Mouse (Mus musculus) layer of hippocampus, adult 2 months (tissue): ENCODE measurements around the gene Nfkb2. TPM values are rescaled to one million over a fixed set of nuclear protein-coding genes. Genes with fewer than 3 reads are reported as not detected.
A peak's percentile ranks its signal among the peaks of the same experiment; 100 is the strongest.

Experiments
- DNase-seq, 2 experiments: peaks; one replicate each; pipeline ENCODE4 v3.0.0; 2022; ENCODE audit warnings: low spot score in 2 of 2
- H3K27ac ChIP-seq: fragments of 200-600 bp; 2 replicates; pipeline ENCODE4 v1.8.1; 2022
- H3K4me3 ChIP-seq: fragments of 200-600 bp; 2 replicates; pipeline ENCODE4 v1.8.1; 2022; ENCODE audit warnings: mild to moderate bottlenecking
- CTCF ChIP-seq: fragments of 200-600 bp; conservative IDR thresholded peaks from 2 replicates; pipeline ENCODE4 v1.8.1; 2022; ENCODE audit warnings: antibody characterized with exemption, mild to moderate bottlenecking, moderate library complexity
- long read RNA-seq, 2 experiments: library from polyadenylated mRNA; stranded (forward); transcript quantifications; one replicate each; pipeline ENCODE4 v2.0.0; 2021; ENCODE audit warnings: borderline mapping rate in 2 of 2
- total RNA-seq, 2 experiments: library from RNA; stranded (reverse); gene quantifications; 2 replicates each; pipeline ENCODE4 v1.2.3; 2021

Nfkb2 gene
- total RNA-seq: 1 to 10 TPM; 2.1 to 2.4 TPM
- long read RNA-seq, experiment 1, partial matches to known transcripts: 1 of 2 reads
- long read RNA-seq, experiment 1, other reads (novel, unspliced or antisense): 1 of 2 reads
- long read RNA-seq, experiment 2, partial matches to known transcripts: 4 of 5 reads
- long read RNA-seq, experiment 2, other reads (novel, unspliced or antisense): 1 of 5 reads

GRCm38 (mm10) chr19:46304216-46304841 is at the start of gene Nfkb2:
TSS of gene Nfkb2 (plus strand) at chr19:46304320.
- peak; percentile 75 to 83 for DNase-seq
- TF ChIP-seq CTCF: peak; percentile 96
- Histone ChIP-seq H3K4me3 (peak within 1 kb of the TSS; percentile 79), H3K27ac (peak within 1 kb of the TSS; percentile 70; the same call in 1 of the 2 replicates)

- DNase-seq: no peak
- Histone ChIP-seq H3K4me3 (no peak overlapping the region), H3K27ac (no peak overlapping the region)
- TF ChIP-seq CTCF: no peak
Observed at GRCm38 (mm10) chr19:46264762-46265161, 39.4 kb upstream of the Nfkb2 start.

DNA sequence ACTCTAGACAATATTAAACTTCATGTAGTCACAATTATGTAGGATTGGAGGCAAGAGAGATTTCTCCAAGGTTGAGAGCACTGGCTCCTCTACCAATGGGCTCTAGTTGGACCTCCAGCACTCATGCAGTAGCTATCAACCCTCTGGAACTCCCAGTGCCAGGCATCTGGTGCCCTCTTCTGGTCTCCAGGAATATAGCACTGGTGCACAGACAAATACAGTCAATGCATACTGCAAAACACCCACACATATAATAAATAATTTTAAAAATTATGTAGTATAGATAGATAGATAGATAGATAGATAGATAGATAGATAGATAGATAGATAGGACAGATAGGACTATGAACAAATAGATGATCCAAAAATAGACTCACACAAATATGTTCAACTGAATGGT is 28.8 kb upstream of the Nfkb2 start:
- Histone ChIP-seq H3K27ac (no peak overlapping the region), H3K4me3 (no peak overlapping the region)
- peak; percentile 70 for TF ChIP-seq CTCF
- DNase-seq: no peak

GRCm38 (mm10) chr19:46282081-46282849 is 21.9 kb upstream of the Nfkb2 start:
- Histone ChIP-seq H3K27ac (no peak overlapping the region), H3K4me3 (no peak overlapping the region)
- TF ChIP-seq CTCF: peak; percentile 41
- DNase-seq: no peak

DNA sequence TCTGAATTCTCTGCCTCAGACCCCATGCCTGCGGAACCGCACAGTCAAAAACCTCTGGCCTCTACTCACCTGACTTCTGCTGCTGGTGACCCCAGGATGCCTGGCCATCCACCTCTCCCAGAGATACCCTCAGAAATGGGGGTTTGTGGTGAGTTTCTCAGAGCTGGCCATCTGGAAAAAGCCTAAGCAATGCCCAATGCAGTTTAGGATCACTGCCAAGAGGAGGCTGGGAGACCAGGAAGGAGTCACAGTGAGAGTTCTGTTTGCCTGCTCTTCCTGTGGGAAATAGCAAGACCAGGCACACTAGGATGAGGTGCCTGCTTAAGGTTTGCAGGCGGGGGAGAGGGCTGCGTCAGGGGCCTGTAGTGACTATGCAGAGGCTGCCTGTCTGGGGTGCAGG is 19.4 kb upstream of the Nfkb2 start:
- no peak overlapping the region for H3K27ac ChIP-seq
- no peak overlapping the region for H3K4me3 ChIP-seq
- no peak for DNase-seq
- no peak for TF ChIP-seq CTCF

GRCm38 (mm10) chr19:46285631-46286030 is 18.5 kb upstream of the Nfkb2 start:
- no peak for TF ChIP-seq CTCF
- no peak overlapping the region for H3K4me3 ChIP-seq
- no peak overlapping the region for H3K27ac ChIP-seq
- no peak for DNase-seq

DNA sequence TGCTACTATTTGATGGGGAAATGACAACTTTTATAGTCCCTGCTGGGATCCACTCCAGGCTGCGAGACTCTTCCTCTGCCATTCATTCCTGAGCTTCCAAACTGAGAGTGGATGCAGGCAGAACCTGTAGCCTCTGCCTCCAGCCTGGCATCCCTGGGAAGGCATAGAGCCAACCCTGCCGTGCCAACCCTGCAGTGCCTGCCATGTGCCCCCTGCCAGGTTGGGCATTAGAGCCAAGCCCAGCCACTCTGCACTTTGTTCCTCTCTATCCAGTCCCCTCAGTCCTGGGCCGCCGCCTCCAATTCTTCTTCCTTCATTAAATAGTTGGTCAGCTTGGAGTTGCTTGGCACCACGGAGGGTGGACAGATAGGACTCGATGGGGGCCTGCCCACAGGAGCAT is 18.1 kb upstream of the Nfkb2 start:
- DNase-seq: no peak
- H3K4me3 ChIP-seq: no peak overlapping the region
- TF ChIP-seq CTCF: no peak
- H3K27ac ChIP-seq: no peak overlapping the region

DNA sequence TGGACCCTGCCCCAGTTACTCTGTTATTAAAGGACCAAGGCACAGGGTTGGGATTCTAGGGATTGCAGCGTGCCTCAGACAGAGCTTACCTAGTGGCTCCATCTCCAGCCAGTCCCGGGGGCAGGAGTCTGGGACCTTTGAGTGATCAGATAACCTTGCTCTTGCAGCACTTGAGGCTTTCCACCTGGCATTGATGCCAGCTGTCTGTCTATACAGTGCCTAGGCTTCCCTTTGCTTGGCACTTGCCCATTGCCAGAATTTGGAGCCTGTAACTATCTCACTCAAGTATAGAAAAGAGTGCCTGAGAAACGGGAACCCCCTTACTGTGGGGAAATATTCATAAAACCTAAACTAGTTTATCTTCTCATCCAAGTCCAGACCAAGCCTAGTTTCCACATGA is 17.2 kb upstream of the Nfkb2 start:
- Histone ChIP-seq H3K27ac (no peak overlapping the region), H3K4me3 (no peak overlapping the region)
- no peak for TF ChIP-seq CTCF
- DNase-seq: no peak

DNA sequence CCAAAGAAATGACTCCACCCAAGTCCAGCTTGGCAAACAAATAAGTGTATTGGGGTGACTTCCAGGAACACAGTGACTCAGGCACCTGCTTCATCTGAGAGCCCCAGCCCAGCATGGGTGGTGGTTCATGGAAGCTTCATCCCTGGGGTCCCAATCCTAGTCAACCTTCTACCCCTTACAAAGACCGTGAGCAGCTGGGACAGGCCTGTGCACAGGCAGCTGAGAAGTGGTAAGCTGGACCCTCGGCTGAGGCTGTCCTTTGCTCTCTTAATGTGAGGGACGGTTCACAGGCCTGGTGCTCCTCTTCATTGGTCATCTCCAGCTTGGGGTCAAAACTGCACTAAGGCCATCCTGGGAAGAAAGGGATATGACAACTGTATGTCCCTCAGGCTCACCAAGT is 16.6 kb upstream of the Nfkb2 start:
- no peak overlapping the region for H3K27ac ChIP-seq
- H3K4me3 ChIP-seq: no peak overlapping the region
- TF ChIP-seq CTCF: no peak
- no peak for DNase-seq

DNA sequence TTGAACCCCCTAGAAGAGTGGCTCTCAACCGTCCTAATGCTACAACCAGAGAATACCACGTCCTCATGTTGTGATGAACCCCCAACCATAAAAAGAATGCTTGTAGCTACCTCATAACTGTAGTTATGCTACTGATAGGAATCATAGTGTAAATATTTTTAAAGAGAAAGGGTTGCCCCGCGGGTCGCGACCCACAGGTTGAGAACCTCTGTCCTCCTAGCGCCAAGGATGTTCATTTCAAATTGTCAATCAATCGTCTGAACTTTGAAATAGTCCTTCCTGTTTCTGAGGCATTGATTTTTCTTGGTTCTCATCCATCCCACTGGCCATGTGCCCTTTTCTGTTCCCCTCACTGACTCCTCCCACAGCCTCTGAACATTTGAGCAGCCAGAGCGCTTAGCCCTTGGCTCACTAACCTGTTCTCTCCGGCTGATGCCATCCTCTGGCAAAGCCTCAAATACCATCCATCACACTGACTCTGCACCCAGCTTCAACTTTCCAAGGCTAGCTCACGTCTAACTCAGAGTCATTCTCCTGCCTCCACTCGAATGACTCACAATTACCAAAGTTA is 13.5 kb upstream of the Nfkb2 start:
- no peak for TF ChIP-seq CTCF

GRCm38 (mm10) chr19:46296938-46297337 is 7.2 kb upstream of the Nfkb2 start:
- no peak for DNase-seq
- TF ChIP-seq CTCF: no peak
- no peak overlapping the region for H3K4me3 ChIP-seq
- H3K27ac ChIP-seq: no peak overlapping the region

More for the DNA sequence above, 13.5 kb upstream of the Nfkb2 start:
- no peak overlapping the region for H3K4me3 ChIP-seq
- no peak overlapping the region for H3K27ac ChIP-seq
- DNase-seq: no peak

GRCm38 (mm10) chr19:46300294-46301045 is 3.6 kb upstream of the Nfkb2 start:
- Histone ChIP-seq H3K27ac (no peak overlapping the region), H3K4me3 (no peak overlapping the region)
- peak in 1 of 2 experiments; percentile 6 for DNase-seq
- no peak for TF ChIP-seq CTCF
